Comparison of ENCODE assay signal across 8 mouse cellular contexts in genomic region chr10:30802033-30802432, GRCm38 (mm10). TPM values are rescaled to one million over a fixed set of nuclear protein-coding genes. Genes with fewer than 3 reads are reported as not detected.
DNase-seq lines count a peak whose midpoint lies in the region; ATAC-seq lines count a peak whose summit lies in the region.

No protein-coding gene starts in this region.

- H3K27ac ChIP-seq in forebrain, embryonic 11.5 days (ENCODE audit: low read depth, low read length), result peak overlapping the region; percentile 90; the same call in 1 of the 2 replicates
- H3K27ac ChIP-seq in midbrain, embryonic 15.5 days, result peak overlapping the region; percentile 99

- WGBS in forebrain, embryonic 11.5 days, result 6% methylated on average over 8 of the region's 8 CpGs
- 8% methylated on average over 8 of the region's 8 CpGs for WGBS in midbrain, embryonic 15.5 days

- H3K4me2 ChIP-seq in forebrain, embryonic 11.5 days (ENCODE audit: low read depth, low read length, severe bottlenecking), result peak overlapping the region; percentile 62
- peak overlapping the region; percentile 58 for H3K4me2 ChIP-seq in midbrain, embryonic 15.5 days

- ATAC-seq in forebrain, embryonic 11.5 days (replicated peaks; ENCODE audit: low FRiP score), result no peak; the same call in 1 of the 2 replicates
- ATAC-seq in midbrain, embryonic 15.5 days (replicated peaks), result peak; percentile 43

- no peaks in the 10 kb centered on the region; the same call in 1 of the 2 replicates for H3K4me1 ChIP-seq in forebrain, embryonic 11.5 days (replicated peaks; ENCODE audit: control insufficient read depth, insufficient read depth, low read length)
- peaks cover 11% of the 10 kb centered on the region for H3K4me1 ChIP-seq in midbrain, embryonic 15.5 days

- no peaks in the 10 kb centered on the region for H3K9me3 ChIP-seq in forebrain, embryonic 11.5 days (ENCODE audit: control insufficient read depth, low read length)
- H3K9me3 ChIP-seq in midbrain, embryonic 15.5 days, result no peaks in the 10 kb centered on the region

- H3K36me3 ChIP-seq in forebrain, embryonic 11.5 days (ENCODE audit: control insufficient read depth, insufficient read depth, low read length), result no peaks in the 10 kb centered on the region
- H3K36me3 ChIP-seq in midbrain, embryonic 15.5 days (replicated peaks), result no peaks in the 10 kb centered on the region

- H3K27me3 ChIP-seq in forebrain, embryonic 11.5 days (ENCODE audit: control insufficient read depth, insufficient read depth, low read length), result no peaks in the 10 kb centered on the region
- H3K27me3 ChIP-seq in midbrain, embryonic 15.5 days (replicated peaks), result no peaks in the 10 kb centered on the region

- peak; percentile 13 for DNase-seq in adrenal gland, postnatal 10 days
- DNase-seq in adrenal gland, adult 18-20 months (ENCODE audit: low spot score in 2 of 2), result no peak
- DNase-seq in thymus, postnatal 0 days (ENCODE audit: low spot score), result peak; percentile 19
- DNase-seq in thymus, adult 18-20 months, result no peak
- no peak for DNase-seq in forebrain, embryonic 11.5 days (ENCODE audit: low spot score)
- DNase-seq in kidney, postnatal 10 days, result peak; percentile 45
- DNase-seq in thymus, postnatal 14 days, result peak; percentile 11

- peak overlapping the region; percentile 73 for H3K4me3 ChIP-seq in forebrain, embryonic 11.5 days (ENCODE audit: low read depth, low read length)
- H3K4me3 ChIP-seq in midbrain, embryonic 15.5 days, result peak overlapping the region; percentile 97

- peak overlapping the region; percentile 74 for H3K9ac ChIP-seq in forebrain, embryonic 11.5 days (ENCODE audit: low read length)
- H3K9ac ChIP-seq in midbrain, embryonic 15.5 days, result peak overlapping the region; percentile 97

RNA-seq across cellular contexts. Expression of gene Ncoa7, which starts 1.1 kb away (rescaled TPM):
- 10 to 100 TPM; 33.4 to 42.0 TPM for total RNA-seq in adrenal gland, postnatal 10 days (2021)
- total RNA-seq in adrenal gland, adult 18-20 months (2021), result 10 to 100 TPM; 29.2 to 30.2 TPM
- polyA plus RNA-seq in thymus, postnatal 0 days (2015; fragmentation: Nextera tagmentation; extraction: Ambion mirVana), result 10.1 and 16.4 TPM in 2 replicates
- polyA plus RNA-seq in forebrain, embryonic 11.5 days (2014; fragmentation: Nextera tagmentation; extraction: Ambion mirVana), result 7.6 and 8.8 TPM in 2 replicates
- polyA plus RNA-seq in midbrain, embryonic 15.5 days (2015; fragmentation: Nextera tagmentation; extraction: Ambion mirVana), result 18.0 and 19.8 TPM in 2 replicates

RNA-seq across cellular contexts. Expression of gene Hey2, which starts 40.6 kb away (rescaled TPM):
- 1 to 10 TPM; 2.8 to 3.4 TPM for total RNA-seq in adrenal gland, postnatal 10 days (2021)
- total RNA-seq in adrenal gland, adult 18-20 months (2021), result 1 to 10 TPM; 1.1 to 2.2 TPM
- 0.51 and 0.82 TPM in 2 replicates for polyA plus RNA-seq in thymus, postnatal 0 days (2015; fragmentation: Nextera tagmentation; extraction: Ambion mirVana)
- 2.3 and 2.4 TPM in 2 replicates for polyA plus RNA-seq in forebrain, embryonic 11.5 days (2014; fragmentation: Nextera tagmentation; extraction: Ambion mirVana)
- 3.5 and 3.7 TPM in 2 replicates for polyA plus RNA-seq in midbrain, embryonic 15.5 days (2015; fragmentation: Nextera tagmentation; extraction: Ambion mirVana)

Comparison
In these comparisons a context has a peak if more than half of its experiments do, and no peak if none do; other contexts are left out.
1. DNase-seq: peak in adrenal gland, postnatal 10 days (single experiment), thymus, postnatal 0 days (single experiment), kidney, postnatal 10 days (single experiment) and thymus, postnatal 14 days (single experiment); none in adrenal gland, adult 18-20 months (0 of 2), thymus, adult 18-20 months (0 of 2) and forebrain, embryonic 11.5 days (single experiment).